Mouse (Mus musculus): ENCODE results near the gene 4931406C07Rik. TPM values are rescaled to one million over a fixed set of nuclear protein-coding genes. Genes with fewer than 3 reads are reported as not detected.

The 4931406C07Rik gene
- polyA plus RNA-seq, 1 experiment from 2014 or later: 13.8 TPM

GRCm38 (mm10) chr9:15250376-15250775, 55.9 kb downstream of the 4931406C07Rik start:
- ATAC-seq (replicated peaks): no peak
- H3K36me3 ChIP-seq: no peaks in the 10 kb centered on the region
- WGBS: 80% methylated on average over 7 of the region's 7 CpGs

DNA sequence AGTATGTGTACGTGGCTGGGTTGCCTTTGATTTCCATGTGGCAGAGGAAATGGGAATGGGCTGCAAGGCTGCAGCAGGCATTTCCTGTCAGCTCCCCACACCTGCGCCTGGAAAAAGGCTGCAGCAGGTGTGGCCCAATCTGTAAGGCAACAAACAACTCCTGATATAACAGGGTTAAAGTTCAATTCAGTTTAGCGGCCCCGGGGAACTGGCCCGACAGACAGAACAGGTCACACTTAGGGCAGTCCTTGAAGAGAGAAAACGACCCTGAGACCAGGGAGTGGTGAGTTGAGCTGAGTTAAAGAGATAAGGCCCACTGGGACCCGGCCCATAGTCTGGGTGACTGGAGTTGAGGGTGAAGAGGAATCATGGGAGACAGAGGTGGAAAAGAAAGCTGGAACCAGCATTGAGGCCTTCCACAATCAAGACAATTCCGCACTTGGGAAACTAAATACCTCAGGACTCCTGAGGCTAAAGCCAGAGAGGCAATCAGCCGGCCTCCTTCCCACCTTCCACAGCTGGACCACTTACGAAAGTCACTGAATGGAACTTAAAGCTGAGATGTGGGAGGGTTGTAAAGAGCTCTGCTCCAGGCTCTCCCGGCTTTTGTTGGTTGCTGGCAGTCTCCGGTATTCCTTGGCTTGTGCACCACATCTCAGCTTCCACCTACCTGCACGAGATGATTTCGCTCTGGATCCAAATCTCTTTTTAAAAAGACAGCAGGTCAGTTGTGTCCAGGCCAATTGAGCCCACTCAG, 60.8 kb downstream of the 4931406C07Rik start:
- no peaks in the 10 kb centered on the region for H3K9me3 ChIP-seq
- no peak overlapping the region for H3K27ac ChIP-seq (replicated peaks)
- no peaks in the 10 kb centered on the region for H3K36me3 ChIP-seq
- H3K4me2 ChIP-seq (replicated peaks): no peak overlapping the region
- 83% methylated on average over 14 of the region's 14 CpGs for WGBS
- no peak overlapping the region for H3K9ac ChIP-seq (replicated peaks)
- H3K4me1 ChIP-seq: no peaks in the 10 kb centered on the region
- no peak overlapping the region for H3K4me3 ChIP-seq
- no peaks in the 10 kb centered on the region for H3K27me3 ChIP-seq
- no peak for ATAC-seq (replicated peaks)

More at GRCm38 (mm10) chr9:15250376-15250775, 55.9 kb downstream of the 4931406C07Rik start:
- Histone ChIP-seq H3K9me3 (no peaks in the 10 kb centered on the region), H3K4me2 (replicated peaks) (no peak overlapping the region), H3K4me1 (no peaks in the 10 kb centered on the region), H3K27me3 (no peaks in the 10 kb centered on the region), H3K27ac (replicated peaks) (no peak overlapping the region), H3K9ac (replicated peaks) (no peak overlapping the region), H3K4me3 (no peak overlapping the region)

DNA sequence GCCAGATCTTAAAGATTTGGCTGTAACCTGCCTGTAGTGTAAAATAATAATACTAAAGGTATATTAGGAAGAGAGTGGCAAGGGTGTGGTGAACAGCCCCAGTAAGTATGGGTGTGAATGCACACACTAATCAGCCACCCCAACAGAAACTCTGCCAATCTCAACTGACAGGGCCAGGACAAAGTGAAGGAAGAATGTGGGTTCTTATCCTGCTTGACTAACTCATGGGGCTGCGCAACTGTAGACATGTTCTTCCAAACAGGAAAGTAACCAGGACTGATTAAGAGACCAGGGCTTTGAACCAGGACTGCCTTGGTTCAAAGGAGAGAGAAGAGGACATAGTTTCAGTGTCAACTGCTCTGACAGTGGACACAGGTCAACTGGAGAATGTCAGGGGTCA, 64.1 kb downstream of the 4931406C07Rik start:
- H3K4me2 ChIP-seq (replicated peaks): no peak overlapping the region
- 96% methylated on average over 1 of the region's 1 CpGs for WGBS
- H3K4me1 ChIP-seq: peaks cover 12% of the 10 kb centered on the region
- no peaks in the 10 kb centered on the region for H3K27me3 ChIP-seq
- H3K36me3 ChIP-seq: no peaks in the 10 kb centered on the region
- H3K27ac ChIP-seq (replicated peaks): no peak overlapping the region
- no peaks in the 10 kb centered on the region for H3K9me3 ChIP-seq
- ATAC-seq (replicated peaks): no peak
- no peak overlapping the region for H3K9ac ChIP-seq (replicated peaks)
- no peak overlapping the region for H3K4me3 ChIP-seq

- H3K27me3 ChIP-seq: no peaks in the 10 kb centered on the region
- no peak overlapping the region for H3K4me2 ChIP-seq (replicated peaks)
- no peaks in the 10 kb centered on the region for H3K36me3 ChIP-seq
- no peak overlapping the region for H3K4me3 ChIP-seq
- 46% methylated on average over 9 of the region's 9 CpGs for WGBS
- H3K9ac ChIP-seq (replicated peaks): no peak overlapping the region
- peaks cover 12% of the 10 kb centered on the region for H3K4me1 ChIP-seq
- ATAC-seq (replicated peaks): no peak
- no peaks in the 10 kb centered on the region for H3K9me3 ChIP-seq
- no peak overlapping the region for H3K27ac ChIP-seq (replicated peaks)
Measured at GRCm38 (mm10) chr9:15241596-15241939, 64.7 kb downstream of the 4931406C07Rik start.

GRCm38 (mm10) chr9:15240863-15241595, 65.2 kb downstream of the 4931406C07Rik start:
- H3K9me3 ChIP-seq: no peaks in the 10 kb centered on the region
- no peak overlapping the region for H3K9ac ChIP-seq (replicated peaks)
- H3K4me3 ChIP-seq: no peak overlapping the region
- H3K4me1 ChIP-seq: peaks cover 12% of the 10 kb centered on the region
- WGBS: 70% methylated on average over 6 of the region's 6 CpGs
- H3K27me3 ChIP-seq: no peaks in the 10 kb centered on the region
- no peaks in the 10 kb centered on the region for H3K36me3 ChIP-seq
- no peak for ATAC-seq (replicated peaks)
- H3K4me2 ChIP-seq (replicated peaks): no peak overlapping the region
- H3K27ac ChIP-seq (replicated peaks): no peak overlapping the region

- WGBS: 92% methylated on average over 6 of the region's 6 CpGs
- peak overlapping the region; percentile 79; the same call in 1 of the 2 replicates for H3K4me2 ChIP-seq (replicated peaks)
Measured at GRCm38 (mm10) chr9:15240006-15240405, 66.2 kb downstream of the 4931406C07Rik start.

GRCm38 (mm10) chr9:15239042-15239925, 67.0 kb downstream of the 4931406C07Rik start, which contains the start of gene Vstm5:
Vstm5 (plus strand) TSS chr9:15239045.
- Histone ChIP-seq H3K4me2 (replicated peaks) (peak within 1 kb of the TSS; percentile 79), H3K27ac (replicated peaks) (peak within 1 kb of the TSS; percentile 36), H3K9me3 (no peaks in the 10 kb centered on the region), H3K4me1 (peaks cover 12% of the 10 kb centered on the region), H3K9ac (replicated peaks) (peak within 1 kb of the TSS; percentile 64), H3K4me3 (peak within 1 kb of the TSS; percentile 52), H3K36me3 (no peaks in the 10 kb centered on the region), H3K27me3 (no peaks in the 10 kb centered on the region)
- 4% methylated on average over 35 of the region's 35 CpGs for WGBS
- ATAC-seq (replicated peaks): peak; percentile 92

More at GRCm38 (mm10) chr9:15240006-15240405, 66.2 kb downstream of the 4931406C07Rik start:
- Histone ChIP-seq H3K36me3 (no peaks in the 10 kb centered on the region), H3K9me3 (no peaks in the 10 kb centered on the region), H3K27me3 (no peaks in the 10 kb centered on the region), H3K9ac (replicated peaks) (no peak overlapping the region), H3K27ac (replicated peaks) (no peak overlapping the region), H3K4me3 (peak overlapping the region; percentile 52; the same call in 1 of the 2 replicates), H3K4me1 (peaks cover 12% of the 10 kb centered on the region)
- no peak for ATAC-seq (replicated peaks)

DNA sequence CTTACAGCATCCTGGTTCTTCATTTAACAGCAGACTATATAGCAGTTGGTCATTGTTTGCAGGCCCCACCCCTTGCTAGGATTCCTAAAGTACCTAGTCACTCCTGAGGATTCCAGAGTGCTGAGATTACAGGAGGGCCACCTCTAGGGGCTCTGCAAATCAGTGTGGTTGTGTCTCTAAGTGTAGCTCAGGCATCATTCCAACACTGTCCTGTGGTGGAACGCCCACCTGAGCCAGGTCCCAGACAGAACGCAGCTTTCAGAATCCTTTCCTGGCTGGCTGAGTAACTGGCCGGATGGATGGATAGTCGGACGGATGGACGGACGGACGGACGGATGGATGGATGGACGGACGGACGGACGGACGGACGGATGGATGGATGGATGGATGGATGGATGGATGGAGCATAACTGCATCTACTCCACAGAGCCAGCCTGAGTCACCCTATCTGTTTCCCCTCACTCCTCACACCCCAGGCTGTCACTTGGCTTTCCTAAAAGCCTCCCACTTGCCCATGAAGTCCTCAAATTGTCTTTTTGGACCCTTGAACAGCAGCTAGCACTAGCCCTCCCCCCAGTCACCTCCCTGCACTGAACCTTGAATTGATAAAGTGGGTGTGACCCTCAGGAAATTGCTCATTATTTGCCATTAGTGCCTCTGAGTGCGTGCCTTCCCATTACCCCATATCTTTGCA, 67.8 kb downstream of the 4931406C07Rik start:
- Histone ChIP-seq H3K27ac (replicated peaks) (no peak overlapping the region), H3K9ac (replicated peaks) (peak overlapping the region; percentile 64), H3K4me2 (replicated peaks) (peak overlapping the region; percentile 79), H3K36me3 (no peaks in the 10 kb centered on the region), H3K27me3 (no peaks in the 10 kb centered on the region), H3K4me1 (peaks cover 12% of the 10 kb centered on the region), H3K9me3 (no peaks in the 10 kb centered on the region), H3K4me3 (peak overlapping the region; percentile 52)
- 81% methylated on average over 16 of the region's 16 CpGs for WGBS
- ATAC-seq (replicated peaks): peak; percentile 49; the same call in 1 of the 2 replicates

DNA sequence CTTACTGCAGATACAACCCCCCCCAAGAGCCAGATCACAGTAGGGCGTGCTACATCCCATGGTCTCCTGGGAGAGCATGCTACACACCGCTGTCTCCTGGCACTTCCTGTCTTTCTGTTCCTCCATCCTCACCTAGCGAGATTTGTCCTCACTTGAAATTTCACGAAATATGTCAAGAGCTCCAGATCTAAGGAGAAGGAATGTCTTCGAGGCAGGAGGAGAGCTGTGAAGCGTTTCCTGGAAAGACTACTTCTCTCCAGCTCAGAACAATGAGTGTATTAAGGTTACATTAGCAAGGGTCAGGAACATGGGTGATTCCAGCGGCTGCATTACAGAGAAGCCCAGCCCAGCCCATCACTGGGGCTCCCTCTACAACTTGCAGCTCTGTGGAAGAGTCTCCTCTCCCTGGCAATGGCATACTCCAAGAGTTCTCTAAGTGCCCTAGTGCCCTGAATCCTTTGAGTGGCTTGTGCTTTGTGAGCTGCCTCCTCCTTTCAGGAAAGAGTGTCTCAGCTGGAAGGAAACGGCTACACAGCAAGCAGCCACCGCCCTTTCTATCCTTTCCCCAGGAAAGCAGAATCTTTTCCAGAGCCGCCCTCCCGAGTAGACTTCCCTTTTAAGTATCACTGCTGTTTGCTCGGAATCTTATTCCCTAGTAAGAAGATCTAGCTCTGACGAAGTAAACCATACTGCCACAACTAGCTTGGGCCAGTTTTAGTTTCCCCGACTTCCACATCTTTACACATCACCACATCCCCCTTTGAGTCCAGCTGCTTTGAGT, 68.5 kb downstream of the 4931406C07Rik start:
- H3K27ac ChIP-seq (replicated peaks): no peak overlapping the region
- no peak for ATAC-seq (replicated peaks)
- no peak overlapping the region for H3K4me2 ChIP-seq (replicated peaks)
- H3K4me1 ChIP-seq: peaks cover 12% of the 10 kb centered on the region
- no peaks in the 10 kb centered on the region for H3K9me3 ChIP-seq
- H3K4me3 ChIP-seq: no peak overlapping the region
- no peak overlapping the region for H3K9ac ChIP-seq (replicated peaks)
- H3K27me3 ChIP-seq: no peaks in the 10 kb centered on the region
- no peaks in the 10 kb centered on the region for H3K36me3 ChIP-seq
- WGBS: 58% methylated on average over 14 of the region's 14 CpGs

GRCm38 (mm10) chr9:15235986-15236385, 70.3 kb downstream of the 4931406C07Rik start:
- Histone ChIP-seq H3K4me2 (replicated peaks) (no peak overlapping the region), H3K4me3 (no peak overlapping the region), H3K36me3 (no peaks in the 10 kb centered on the region), H3K4me1 (peaks cover 12% of the 10 kb centered on the region), H3K9ac (replicated peaks) (no peak overlapping the region), H3K27ac (replicated peaks) (no peak overlapping the region), H3K9me3 (no peaks in the 10 kb centered on the region), H3K27me3 (no peaks in the 10 kb centered on the region)
- ATAC-seq (replicated peaks): no peak
- 69% methylated on average over 3 of the region's 3 CpGs for WGBS

DNA sequence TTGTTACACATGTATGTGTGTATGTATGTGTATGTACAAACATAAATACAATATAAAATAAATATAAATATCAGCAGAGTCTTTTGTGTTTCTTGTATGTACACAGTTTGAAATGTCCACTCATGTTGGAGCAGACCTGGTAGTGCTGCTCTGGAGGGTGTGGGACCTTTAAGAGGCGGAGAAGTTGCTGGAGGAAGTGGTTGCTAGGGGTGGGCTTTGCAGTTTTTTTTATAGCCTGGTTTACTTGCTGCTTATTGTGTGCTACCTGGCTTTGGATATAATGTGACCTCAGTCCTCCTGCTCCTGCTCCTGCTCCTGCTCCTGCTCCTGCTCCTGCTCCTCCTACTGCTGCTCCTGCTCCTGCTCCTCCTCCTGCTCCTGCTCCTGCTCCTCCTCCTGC, 72.6 kb downstream of the 4931406C07Rik start:
- Histone ChIP-seq H3K4me2 (replicated peaks) (no peak overlapping the region), H3K4me3 (no peak overlapping the region), H3K9ac (replicated peaks) (no peak overlapping the region), H3K9me3 (no peaks in the 10 kb centered on the region), H3K27ac (replicated peaks) (no peak overlapping the region), H3K4me1 (peaks cover 3% of the 10 kb centered on the region), H3K27me3 (no peaks in the 10 kb centered on the region), H3K36me3 (no peaks in the 10 kb centered on the region)
- WGBS: 97% methylated on average over 1 of the region's 1 CpGs
- no peak for ATAC-seq (replicated peaks)
